In the genomic region with DNA sequence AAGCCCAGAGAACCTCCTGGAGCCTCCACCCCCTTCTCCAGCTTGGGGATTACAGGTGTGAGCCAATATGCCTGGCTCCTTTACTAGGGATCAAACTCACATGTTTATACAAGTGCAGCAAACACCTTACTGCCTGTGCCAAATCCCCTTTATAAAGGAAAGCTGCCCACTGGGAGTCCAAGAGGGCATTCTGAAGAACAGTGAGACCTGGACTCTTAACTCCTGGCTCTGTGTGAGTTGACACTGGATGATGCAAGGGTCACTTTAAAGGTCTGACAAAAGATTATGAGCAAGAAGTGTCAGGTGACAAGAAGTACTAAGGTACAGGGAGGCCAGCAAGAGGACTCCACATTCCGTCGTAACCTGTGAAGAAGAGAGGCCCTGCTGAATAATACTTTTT, we compare ENCODE assay signal across 41 mouse cellular contexts. TPM values are rescaled to one million over a fixed set of nuclear protein-coding genes. Genes with fewer than 3 reads are reported as not detected.
A peak's percentile ranks its signal among the peaks of the same experiment; 100 is the strongest.
DNase-seq lines count a peak whose midpoint lies in the region; ATAC-seq and TF ChIP-seq lines count a peak whose summit lies in the region.
"Had no signal": no experiment of that assay in that cellular context is flagged by ENCODE, and none has a peak within 500 bp of the region (broad histone marks: within the 10 kb centered on the region; RNA-seq: fewer than 3 reads in every experiment).

No protein-coding gene starts in this region.

- H3K27ac ChIP-seq in liver, adult 2 months (replicated peaks; ENCODE audit: insufficient read depth, low read depth, low read length), result peak overlapping the region; percentile 54; the same call in 1 of the 2 replicates
- no peak overlapping the region for H3K27ac ChIP-seq in liver, embryonic 11.5 days (ENCODE audit: low read depth, low read length)
- H3K27ac ChIP-seq: embryonic facial prominence, embryonic 13.5 days; forebrain, embryonic 10.5 days; forebrain, embryonic 15.5 days; heart, embryonic 10.5 days; heart, embryonic 15.5 days; hindbrain, embryonic 13.5 days; left cerebral cortex, adult 2 months; limb, embryonic 12.5 days; liver, embryonic 14.5 days; macrophage; midbrain, embryonic 13.5 days; stomach, embryonic 15.5 days had no signal

- DNase-seq in kidney, adult 11 months, result peak; percentile 73
- no peak for DNase-seq in kidney, postnatal 10 days
- DNase-seq in liver, adult 2 months (ENCODE audit: extremely low read depth, low read depth, low spot score), result peak; percentile 97
- DNase-seq in liver, embryonic 11.5 days (ENCODE audit: low spot score), result no peak
- peak; percentile 32 for DNase-seq in lung, postnatal 25 days (ENCODE audit: low spot score)
- no peak for DNase-seq in lung, postnatal 14 days
- DNase-seq in kidney, postnatal 36 days, result peak; percentile 47 to 74
- no peak for DNase-seq in layer of hippocampus, postnatal 10 days (ENCODE audit: low spot score in 2 of 2)
- DNase-seq: adrenal gland, adult 2 months; adrenal gland, postnatal 36 days; cerebellum, adult 18-20 months; cerebellum, postnatal 10 days; gastrocnemius, postnatal 25 days; heart, adult 11 months; heart, postnatal 4 days; layer of hippocampus, adult 9-11 months; retina, postnatal 1 day; right cerebral cortex, postnatal 14 days had no signal

- no peak overlapping the region for H3K4me2 ChIP-seq in liver, embryonic 11.5 days
- H3K4me2 ChIP-seq: embryonic facial prominence, embryonic 13.5 days; forebrain, embryonic 15.5 days; heart, embryonic 15.5 days; hindbrain, embryonic 13.5 days; limb, embryonic 12.5 days; midbrain, embryonic 13.5 days; stomach, embryonic 15.5 days had no signal

- H3K36me3 ChIP-seq in liver, adult 2 months (ENCODE audit: control insufficient read depth, insufficient read depth, low read length), result no peaks in the 10 kb centered on the region
- no peaks in the 10 kb centered on the region for H3K36me3 ChIP-seq in liver, embryonic 11.5 days (ENCODE audit: control insufficient read depth, insufficient read depth, low read length)
- H3K36me3 ChIP-seq: embryonic facial prominence, embryonic 13.5 days; forebrain, embryonic 10.5 days; forebrain, embryonic 15.5 days; heart, embryonic 10.5 days; heart, embryonic 15.5 days; hindbrain, embryonic 13.5 days; limb, embryonic 12.5 days; midbrain, embryonic 13.5 days; stomach, embryonic 15.5 days had no signal

- H3K9ac ChIP-seq in liver, adult 2 months (ENCODE audit: low read depth, low read length), result no peak overlapping the region
- H3K9ac ChIP-seq in liver, embryonic 11.5 days (ENCODE audit: low read depth, low read length), result no peak overlapping the region
- H3K9ac ChIP-seq: embryonic facial prominence, embryonic 13.5 days; forebrain, embryonic 15.5 days; heart, embryonic 15.5 days; hindbrain, embryonic 13.5 days; limb, embryonic 12.5 days; liver, embryonic 14.5 days; midbrain, embryonic 13.5 days; stomach, embryonic 15.5 days had no signal

- H3K27me3 ChIP-seq in liver, adult 2 months (ENCODE audit: control insufficient read depth, insufficient read depth, low read length), result no peaks in the 10 kb centered on the region
- H3K27me3 ChIP-seq in liver, embryonic 11.5 days (replicated peaks; ENCODE audit: control insufficient read depth, insufficient read depth, low read length), result peaks cover 5% of the 10 kb centered on the region
- H3K27me3 ChIP-seq: heart, embryonic 15.5 days; stomach, embryonic 15.5 days had no signal

- H3K4me3 ChIP-seq in liver, adult 2 months (ENCODE audit: insufficient read depth, low read depth, low read length), result no peak overlapping the region
- no peak overlapping the region for H3K4me3 ChIP-seq in liver, embryonic 11.5 days (ENCODE audit: low read depth, low read length)
- H3K4me3 ChIP-seq: embryonic facial prominence, embryonic 13.5 days; forebrain, embryonic 10.5 days; forebrain, embryonic 15.5 days; heart, embryonic 10.5 days; heart, embryonic 15.5 days; hindbrain, embryonic 13.5 days; left cerebral cortex, adult 2 months; limb, embryonic 12.5 days; midbrain, embryonic 13.5 days; stomach, embryonic 15.5 days had no signal

- WGBS in liver, adult 2 months, result 32% methylated on average over 2 of the region's 2 CpGs
- 97% methylated on average over 2 of the region's 2 CpGs for WGBS in liver, embryonic 11.5 days

- no peaks in the 10 kb centered on the region for H3K79me2 ChIP-seq in liver, adult 2 months (ENCODE audit: control insufficient read depth, insufficient read depth, low read length)

- TF ChIP-seq CTCF in liver, adult 2 months (IDR thresholded peaks at IDR 0.05; ENCODE audit: low read depth, low read length), result no peak

- H3K4me1 ChIP-seq in liver, adult 2 months (ENCODE audit: control insufficient read depth, insufficient read depth, low read length), result peaks cover 5% of the 10 kb centered on the region
- no peaks in the 10 kb centered on the region for H3K4me1 ChIP-seq in liver, embryonic 11.5 days (replicated peaks; ENCODE audit: control insufficient read depth, insufficient read depth, low read length)
- H3K4me1 ChIP-seq: embryonic facial prominence, embryonic 13.5 days; forebrain, embryonic 10.5 days; forebrain, embryonic 15.5 days; hindbrain, embryonic 13.5 days; limb, embryonic 12.5 days; midbrain, embryonic 13.5 days; stomach, embryonic 15.5 days had no signal

- H3K9me3 ChIP-seq in liver, embryonic 11.5 days (ENCODE audit: control insufficient read depth, low read length), result no peaks in the 10 kb centered on the region
- H3K9me3 ChIP-seq: embryonic facial prominence, embryonic 13.5 days; forebrain, embryonic 10.5 days; forebrain, embryonic 15.5 days; heart, embryonic 10.5 days; heart, embryonic 15.5 days; hindbrain, embryonic 13.5 days; limb, embryonic 12.5 days; midbrain, embryonic 13.5 days; stomach, embryonic 15.5 days had no signal

- ATAC-seq in liver, embryonic 11.5 days (replicated peaks; ENCODE audit: low FRiP score), result no peak
- ATAC-seq: activated CD4-positive, CD25-positive, alpha-beta regulatory T cell, adult 4 months; forebrain, embryonic 15.5 days; midbrain, embryonic 13.5 days had no signal

- TF ChIP-seq POLR2A in liver, adult 2 months (IDR thresholded peaks at IDR 0.05; ENCODE audit: extremely low read depth, insufficient read depth, low read length), result no peak

RNA-seq across cellular contexts. Expression of a gene that starts 4.7 kb away (rescaled TPM):
- total RNA-seq in liver, adult 2 months (2014; rRNA removed), result not detected in 2 replicates
- polyA plus RNA-seq in liver, adult 2 months (2012; rRNA removed), result not detected in 2 replicates
- not detected in 2 replicates for polyA plus RNA-seq in liver, embryonic 11.5 days (2014; fragmentation: Nextera tagmentation; extraction: Ambion mirVana)
- under 1 TPM; 0.04 to 0.23 TPM for total RNA-seq in layer of hippocampus, postnatal 10 days (2021)
- total RNA-seq: CH12.LX; common myeloid progenitor, adult 5-6 weeks; megakaryocyte-erythroid progenitor cell, adult 5-6 weeks; monocyte, adult 5-6 weeks had no signal
- polyA plus RNA-seq: activated CD4-positive, CD25-positive, alpha-beta regulatory T cell, adult 4 months; forebrain, embryonic 10.5 days; forebrain, embryonic 15.5 days; heart, embryonic 10.5 days; heart, embryonic 15.5 days; hindbrain, embryonic 13.5 days; liver, embryonic 14.5 days; macrophage; midbrain, embryonic 13.5 days; urinary bladder, adult 2 months had no signal

RNA-seq across cellular contexts. Expression of a gene that starts 6.5 kb away (rescaled TPM):
- total RNA-seq in liver, adult 2 months (2014; rRNA removed), result 18.2 and 20.1 TPM in 2 replicates
- 32.3 and 39.1 TPM in 2 replicates for polyA plus RNA-seq in liver, adult 2 months (2012; rRNA removed)
- polyA plus RNA-seq in liver, embryonic 11.5 days (2014; fragmentation: Nextera tagmentation; extraction: Ambion mirVana), result 79.6 and 92.6 TPM in 2 replicates
- 10 to 100 TPM; 69.7 to 81.4 TPM for total RNA-seq in layer of hippocampus, postnatal 10 days (2021)

RNA-seq across cellular contexts. Expression of a gene that starts 49.2 kb away (rescaled TPM):
- total RNA-seq in liver, adult 2 months (2014; rRNA removed), result not detected in 2 replicates
- not detected in 2 replicates for polyA plus RNA-seq in liver, adult 2 months (2012; rRNA removed)
- polyA plus RNA-seq in liver, embryonic 11.5 days (2014; fragmentation: Nextera tagmentation; extraction: Ambion mirVana), result 0.47 TPM in 1 of 2 replicates, not detected in the other
- under 1 TPM in 1 of 2 experiments, not detected in 1; 0.71 TPM for total RNA-seq in layer of hippocampus, postnatal 10 days (2021)
- total RNA-seq: adrenal gland, adult 2 months; adrenal gland, postnatal 36 days; CH12.LX; common myeloid progenitor, adult 5-6 weeks; ES-E14; gastrocnemius, adult 18-20 months; gastrocnemius, postnatal 25 days; heart, postnatal 4 days; megakaryocyte-erythroid progenitor cell, adult 5-6 weeks; monocyte, adult 5-6 weeks had no signal
- polyA plus RNA-seq: activated CD4-positive, CD25-positive, alpha-beta regulatory T cell, adult 4 months; adrenal gland, adult 2 months; C2C12; forebrain, embryonic 10.5 days; forebrain, embryonic 15.5 days; heart, embryonic 10.5 days; heart, embryonic 15.5 days; hindbrain, embryonic 13.5 days; limb, embryonic 12.5 days; liver, embryonic 14.5 days; macrophage; midbrain, embryonic 13.5 days; neural tube, embryonic 14.5 days; small intestine, adult 2 months; urinary bladder, adult 2 months had no signal

RNA-seq across cellular contexts. Expression of a gene that starts 51.1 kb away (rescaled TPM):
- 0.13 and 0.65 TPM in 2 replicates for total RNA-seq in liver, adult 2 months (2014; rRNA removed)
- not detected in 2 replicates for polyA plus RNA-seq in liver, adult 2 months (2012; rRNA removed)
- polyA plus RNA-seq in liver, embryonic 11.5 days (2014; fragmentation: Nextera tagmentation; extraction: Ambion mirVana), result 0.09 and 0.45 TPM in 2 replicates
- 1 to 10 TPM in 1 of 2 experiments, under 1 TPM in 1; 0.80 to 1.3 TPM for total RNA-seq in layer of hippocampus, postnatal 10 days (2021)
- total RNA-seq: common myeloid progenitor, adult 5-6 weeks; megakaryocyte-erythroid progenitor cell, adult 5-6 weeks had no signal
- polyA plus RNA-seq: forebrain, embryonic 10.5 days; liver, embryonic 14.5 days; macrophage had no signal

Comparison
In these comparisons a context has a peak if more than half of its experiments do, and no peak if none do; other contexts are left out.
1. DNase-seq: peak in kidney, adult 11 months (single experiment), liver, adult 2 months (single experiment), lung, postnatal 25 days (single experiment) and kidney, postnatal 36 days (2 of 2); none in kidney, postnatal 10 days (single experiment), liver, embryonic 11.5 days (single experiment), lung, postnatal 14 days (single experiment) and layer of hippocampus, postnatal 10 days (0 of 2).